Mouse (Mus musculus) gastrocnemius, adult 18-20 months (tissue): ENCODE measurements around the gene Flrt2. TPM values are rescaled to one million over a fixed set of nuclear protein-coding genes. Genes with fewer than 3 reads are reported as not detected.

Experiments
- DNase-seq: peaks from one replicate; pipeline ENCODE4 v3.0.0; 2021; ENCODE audit warnings: low spot score
- total RNA-seq, 2 experiments: library from RNA; stranded (reverse); gene quantifications; 2 replicates each; pipeline ENCODE4 v1.2.3; 2021

The Flrt2 gene
- total RNA-seq, 2 experiments from 2014 or later: 3.8 to 8.2 TPM

GRCm38 (mm10) chr12:95734075-95734474, 42.0 kb downstream of the Flrt2 start:
- no peak for DNase-seq

GRCm38 (mm10) chr12:95737571-95737970, 45.5 kb downstream of the Flrt2 start:
- no peak for DNase-seq

- DNase-seq: no peak
Observed at GRCm38 (mm10) chr12:95738031-95738430, 46.0 kb downstream of the Flrt2 start.

- DNase-seq: no peak
Observed at GRCm38 (mm10) chr12:95738491-95739135, 46.6 kb downstream of the Flrt2 start.

- DNase-seq: no peak
Observed at GRCm38 (mm10) chr12:95739739-95740138, 47.7 kb downstream of the Flrt2 start.

GRCm38 (mm10) chr12:95741296-95741695, 49.3 kb downstream of the Flrt2 start:
- DNase-seq: peak; percentile 5

- DNase-seq: no peak
Observed at GRCm38 (mm10) chr12:95744307-95744706, 52.3 kb downstream of the Flrt2 start.

- no peak for DNase-seq
Observed at GRCm38 (mm10) chr12:95746856-95747579, 55.0 kb downstream of the Flrt2 start.

GRCm38 (mm10) chr12:95748760-95749159, 56.7 kb downstream of the Flrt2 start:
- no peak for DNase-seq

- DNase-seq: no peak
Observed at GRCm38 (mm10) chr12:95749248-95749647, 57.2 kb downstream of the Flrt2 start.

GRCm38 (mm10) chr12:95759212-95759746, 67.3 kb downstream of the Flrt2 start:
- DNase-seq: no peak

- no peak for DNase-seq
Observed at GRCm38 (mm10) chr12:95765255-95765654, 73.2 kb downstream of the Flrt2 start.

GRCm38 (mm10) chr12:95769041-95769440, 77.0 kb downstream of the Flrt2 start:
- no peak for DNase-seq

GRCm38 (mm10) chr12:95770251-95770650, 78.2 kb downstream of the Flrt2 start:
- DNase-seq: no peak

- DNase-seq: no peak
Observed at GRCm38 (mm10) chr12:95790146-95790545, 98.1 kb downstream of the Flrt2 start.

GRCm38 (mm10) chr12:95816660-95817059, 124.6 kb downstream of the Flrt2 start:
- no peak for DNase-seq
